Mouse (Mus musculus) myocyte (in vitro differentiated cells): ENCODE data around the gene Olfr1225. TPM values are rescaled to one million over a fixed set of nuclear protein-coding genes. Genes with fewer than 3 reads are reported as not detected.

ENCODE experiments used
- H3K27me3 ChIP-seq: one replicate; pipeline ENCODE4 v1.6.1; 2011; ENCODE audit not compliant: control insufficient read depth, insufficient read depth, insufficient read length
- H3K36me3 ChIP-seq: one replicate; pipeline ENCODE4 v1.6.1; 2011; ENCODE audit not compliant: control insufficient read depth, insufficient read depth
- H3K4me2 ChIP-seq: one replicate; pipeline ENCODE4 v1.6.1; 2011; ENCODE audit warnings: low read depth, control low read depth
- H3K4me3 ChIP-seq: one replicate; pipeline ENCODE4 v1.5.1; 2011; ENCODE audit warnings: mild to moderate bottlenecking, control low read depth, moderate library complexity
- H3K79me2 ChIP-seq: one replicate; pipeline ENCODE4 v1.6.1; 2011; ENCODE audit not compliant: control insufficient read depth, insufficient read depth
- H3ac ChIP-seq: one replicate; pipeline ENCODE4 v1.6.1; 2011; ENCODE audit not compliant: control insufficient read depth, insufficient read length
- CEBPB ChIP-seq: IDR thresholded peaks from 2 replicates; pipeline ENCODE4 v1.6.1; 2011; ENCODE audit warnings: mild to moderate bottlenecking, moderate library complexity; ENCODE audit not compliant: poor library complexity, insufficient read depth, severe bottlenecking
- E2F4 ChIP-seq: IDR thresholded peaks from one replicate; pipeline ENCODE4 v1.6.1; 2011; ENCODE audit warnings: mild to moderate bottlenecking, control low read depth, moderate library complexity; ENCODE audit not compliant: insufficient read depth
- MAX ChIP-seq: IDR thresholded peaks from one replicate; pipeline ENCODE4 v1.6.1; 2011; ENCODE audit warnings: low read depth, mild to moderate bottlenecking, control low read depth
- MYOD1 ChIP-seq, 3 experiments: IDR thresholded peaks; one replicate each; pipeline ENCODE4 v1.6.1; 2011; ENCODE audit warnings: control low read depth in 2 of 3, low read depth in 2 of 3, mild to moderate bottlenecking in 2 of 3, moderate library complexity in 1 of 3; ENCODE audit not compliant: insufficient read length in 2 of 3, control insufficient read depth in 1 of 3
- MYOG ChIP-seq, 3 experiments: IDR thresholded peaks; one replicate each; pipeline ENCODE4 v1.6.1; 2011; ENCODE audit warnings: control low read depth in 2 of 3, low read depth in 2 of 3, mild to moderate bottlenecking in 2 of 3; ENCODE audit not compliant: insufficient read length in 2 of 3, control insufficient read depth in 1 of 3, insufficient read depth in 1 of 3
- POLR2A ChIP-seq: IDR thresholded peaks from one replicate; pipeline ENCODE4 v1.6.1; 2011; ENCODE audit warnings: low read depth, mild to moderate bottlenecking, control low read depth, moderate library complexity; ENCODE audit not compliant: insufficient read length
- POLR2AphosphoS2 ChIP-seq: IDR thresholded peaks from one replicate; pipeline ENCODE4 v1.6.1; 2011; ENCODE audit warnings: low read depth, control low read depth; ENCODE audit not compliant: insufficient read length
- REST ChIP-seq: IDR thresholded peaks from one replicate; pipeline ENCODE4 v1.6.1; 2011; ENCODE audit warnings: mild to moderate bottlenecking, control low read depth, moderate library complexity; ENCODE audit not compliant: insufficient read depth, insufficient read length
- SRF ChIP-seq: IDR thresholded peaks from one replicate; pipeline ENCODE4 v1.6.1; 2011; ENCODE audit warnings: low read depth; ENCODE audit not compliant: control insufficient read depth, insufficient read length
- TCF12 ChIP-seq: IDR thresholded peaks from one replicate; pipeline ENCODE4 v1.6.1; 2011; ENCODE audit warnings: mild to moderate bottlenecking, control low read depth; ENCODE audit not compliant: poor library complexity, insufficient read depth, severe bottlenecking
- TCF3 ChIP-seq: IDR thresholded peaks from one replicate; pipeline ENCODE4 v1.6.1; 2011; ENCODE audit warnings: low read depth, control low read depth; ENCODE audit not compliant: insufficient read length
- USF1 ChIP-seq: IDR thresholded peaks from one replicate; pipeline ENCODE4 v1.6.1; 2011; ENCODE audit warnings: low read depth, mild to moderate bottlenecking, control low read depth, moderate library complexity
- polyA plus RNA-seq: library from polyadenylated mRNA; unstranded; fragments of >200 nt; fragmentation: generic; extraction: Trizol; gene quantifications from one replicate; pipeline ENCODE4 v1.2.1, GENCODE M21; 2012; ENCODE audit warnings: missing spikeins

The Olfr1225 gene
- polyA plus RNA-seq, 1 experiment, result not detected

DNA sequence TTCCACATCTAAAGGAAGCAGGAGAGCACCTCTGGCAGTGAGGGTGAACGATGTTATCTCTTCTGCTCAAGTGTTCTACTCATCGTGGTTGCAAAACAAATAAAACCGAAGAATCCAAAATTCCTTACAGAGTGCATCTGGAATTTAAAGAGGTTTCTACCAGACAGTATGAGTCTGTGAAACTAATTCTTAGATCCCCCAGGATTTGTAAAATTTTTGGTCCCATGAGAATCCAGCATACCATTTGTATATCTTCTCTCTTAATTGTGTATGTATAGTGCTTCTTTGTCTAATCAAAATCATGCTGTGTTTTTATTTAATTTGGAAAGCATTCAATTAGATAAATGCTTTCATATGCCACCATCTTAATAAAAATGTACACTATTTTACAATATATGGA, 41.5 kb downstream of the Olfr1225 start, which contains the start of gene Olfr1222:
Gene Olfr1222 (minus strand): TSS at position 101 of the 400 bp plus-strand sequence.
- H3K79me2 ChIP-seq, result no peaks in the 10 kb centered on the region
- H3K4me2 ChIP-seq, result no peak within 1 kb of the TSS
- TF ChIP-seq CEBPB (no peak), POLR2A (no peak), MAX (no peak), MYOG (IDR thresholded peaks at IDR 0.05; ENCODE audit: control insufficient read depth in 1 of 3, insufficient read depth in 1 of 3, insufficient read length in 2 of 3, low read depth in 2 of 3) (no peak), USF1 (no peak), POLR2AphosphoS2 (no peak), TCF3 (no peak), E2F4 (no peak), SRF (no peak), REST (no peak), TCF12 (no peak), MYOD1 (IDR thresholded peaks at IDR 0.05; ENCODE audit: control insufficient read depth in 1 of 3, insufficient read length in 2 of 3, low read depth in 2 of 3) (no peak)
- H3K36me3 ChIP-seq, result no peaks in the 10 kb centered on the region
- no peak within 1 kb of the TSS for H3ac ChIP-seq
- H3K4me3 ChIP-seq, result no peak within 1 kb of the TSS
- no peaks in the 10 kb centered on the region for H3K27me3 ChIP-seq

Other genes starting within 250 kb of the Olfr1225 start
- gene Olfr1211, start 236.6 kb downstream of the Olfr1225 start, polyA plus RNA-seq, result not detected
- gene Olfr1212, start 220.7 kb downstream of the Olfr1225 start, polyA plus RNA-seq, result not detected
- gene Gm13762, start 194.4 kb downstream of the Olfr1225 start, polyA plus RNA-seq, result not detected
- not detected for gene Olfr1214, start 182.0 kb downstream of the Olfr1225 start, polyA plus RNA-seq
- not detected for gene Olfr1215, start 167.7 kb downstream of the Olfr1225 start, polyA plus RNA-seq
- not detected for gene Olfr1216, start 156.3 kb downstream of the Olfr1225 start, polyA plus RNA-seq
- gene Olfr1217, start 142.6 kb downstream of the Olfr1225 start, polyA plus RNA-seq, result not detected
- not detected for gene Olfr1218, start 113.5 kb downstream of the Olfr1225 start, polyA plus RNA-seq
- gene Olfr1219, start 91.2 kb downstream of the Olfr1225 start, polyA plus RNA-seq, result not detected
- not detected for gene Olfr1220, start 67.8 kb downstream of the Olfr1225 start, polyA plus RNA-seq
- not detected for gene Olfr1221, start 57.4 kb downstream of the Olfr1225 start, polyA plus RNA-seq
- gene Olfr1222, start 41.6 kb downstream of the Olfr1225 start, polyA plus RNA-seq, result not detected
- gene Olfr1223, start 23.1 kb downstream of the Olfr1225 start, polyA plus RNA-seq, result not detected
- not detected for gene Olfr1224-ps1, start 10.6 kb downstream of the Olfr1225 start, polyA plus RNA-seq
- gene Olfr1226, start 25.4 kb upstream of the Olfr1225 start, polyA plus RNA-seq, result not detected
- gene Olfr1228, start 79.4 kb upstream of the Olfr1225 start, polyA plus RNA-seq, result not detected
- not detected for gene Olfr1229, start 113.3 kb upstream of the Olfr1225 start, polyA plus RNA-seq
- gene Olfr1230, start 122.6 kb upstream of the Olfr1225 start, polyA plus RNA-seq, result not detected
- not detected for gene Olfr1231, start 132.4 kb upstream of the Olfr1225 start, polyA plus RNA-seq
- not detected for gene Olfr1232, start 155.0 kb upstream of the Olfr1225 start, polyA plus RNA-seq
- not detected for gene Olfr1233, start 167.7 kb upstream of the Olfr1225 start, polyA plus RNA-seq
- gene Olfr1234, start 190.2 kb upstream of the Olfr1225 start, polyA plus RNA-seq, result not detected
- not detected for gene Olfr1238, start 235.0 kb upstream of the Olfr1225 start, polyA plus RNA-seq
- not detected for gene Olfr1239, start 245.7 kb upstream of the Olfr1225 start, polyA plus RNA-seq